Comparison of ENCODE assay signal across 8 mouse cellular contexts in the genomic region with DNA sequence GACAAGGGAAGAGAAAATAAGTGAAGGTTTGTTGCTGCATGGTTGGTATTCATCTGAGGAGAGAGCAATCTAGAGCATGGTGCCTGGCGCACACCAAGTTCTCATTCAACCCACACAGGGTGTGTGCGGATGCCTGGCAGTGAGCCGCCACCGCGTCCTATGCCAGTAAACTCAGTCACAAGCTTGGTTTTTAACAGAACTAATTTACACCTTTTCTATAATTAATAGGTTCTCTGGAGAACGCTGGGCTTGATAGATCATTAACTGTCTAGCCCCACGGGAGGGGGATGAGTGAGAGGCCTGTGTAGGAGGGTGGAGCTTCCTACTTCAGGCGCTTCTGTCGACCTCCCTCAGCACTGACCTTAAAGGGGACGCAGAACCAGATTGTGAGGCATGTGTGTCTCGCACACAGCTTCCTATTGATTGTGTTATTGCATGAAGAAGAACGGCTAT. TPM values are rescaled to one million over a fixed set of nuclear protein-coding genes. Genes with fewer than 3 reads are reported as not detected.
DNase-seq lines count a peak whose midpoint lies in the region; ATAC-seq lines count a peak whose summit lies in the region.

No protein-coding gene starts in this region.

- no peaks in the 10 kb centered on the region for H3K4me1 ChIP-seq in heart, embryonic 11.5 days (ENCODE audit: control insufficient read depth, insufficient read depth, low read length)
- no peaks in the 10 kb centered on the region for H3K4me1 ChIP-seq in kidney, embryonic 14.5 days (ENCODE audit: control insufficient read depth, insufficient read depth, low read length)
- no peaks in the 10 kb centered on the region for H3K4me1 ChIP-seq in limb, embryonic 11.5 days (ENCODE audit: control insufficient read depth, insufficient read depth, low read length)
- H3K4me1 ChIP-seq in midbrain, embryonic 15.5 days: peaks cover 8% of the 10 kb centered on the region

- no peaks in the 10 kb centered on the region for H3K27me3 ChIP-seq in heart, embryonic 11.5 days (ENCODE audit: control insufficient read depth, insufficient read depth, low read length)
- no peaks in the 10 kb centered on the region; the same call in 1 of the 2 replicates for H3K27me3 ChIP-seq in kidney, embryonic 14.5 days (ENCODE audit: control insufficient read depth, insufficient read depth, low read length)
- no peaks in the 10 kb centered on the region for H3K27me3 ChIP-seq in limb, embryonic 11.5 days (ENCODE audit: control insufficient read depth, insufficient read depth, low read length)
- H3K27me3 ChIP-seq in midbrain, embryonic 15.5 days (replicated peaks): no peaks in the 10 kb centered on the region

- no peaks in the 10 kb centered on the region for H3K36me3 ChIP-seq in heart, embryonic 11.5 days (ENCODE audit: control insufficient read depth, insufficient read depth, low read length)
- no peaks in the 10 kb centered on the region for H3K36me3 ChIP-seq in kidney, embryonic 14.5 days (ENCODE audit: control insufficient read depth, insufficient read depth, low read length)
- H3K36me3 ChIP-seq in limb, embryonic 11.5 days (ENCODE audit: control insufficient read depth, insufficient read depth, low read length): no peaks in the 10 kb centered on the region
- H3K36me3 ChIP-seq in midbrain, embryonic 15.5 days (replicated peaks): no peaks in the 10 kb centered on the region

- H3K9me3 ChIP-seq in heart, embryonic 11.5 days (replicated peaks; ENCODE audit: control insufficient read depth, low read length): no peaks in the 10 kb centered on the region
- no peaks in the 10 kb centered on the region for H3K9me3 ChIP-seq in kidney, embryonic 14.5 days (ENCODE audit: control insufficient read depth, low read length)
- H3K9me3 ChIP-seq in limb, embryonic 11.5 days (ENCODE audit: control insufficient read depth, low read length): no peaks in the 10 kb centered on the region
- no peaks in the 10 kb centered on the region for H3K9me3 ChIP-seq in midbrain, embryonic 15.5 days

- H3K27ac ChIP-seq in heart, embryonic 11.5 days (ENCODE audit: low read depth, low read length): no peak overlapping the region
- H3K27ac ChIP-seq in kidney, embryonic 14.5 days (ENCODE audit: low read depth, low read length): peak overlapping the region; percentile 33; the same call in 1 of the 2 replicates
- no peak overlapping the region for H3K27ac ChIP-seq in limb, embryonic 11.5 days (replicated peaks; ENCODE audit: low read depth, low read length)
- 0 out of 2 replicates have a peak overlapping the region, but pooled peaks have one; percentile 29 for H3K27ac ChIP-seq in midbrain, embryonic 15.5 days

- ATAC-seq in heart, embryonic 11.5 days (replicated peaks; ENCODE audit: insufficient number of reproducible peaks, low FRiP score, low TSS enrichment): no peak; the same call in 1 of the 2 replicates
- peak; percentile 88 for ATAC-seq in kidney, embryonic 14.5 days (ENCODE audit: low FRiP score, low TSS enrichment)
- ATAC-seq in limb, embryonic 11.5 days (ENCODE audit: insufficient number of reproducible peaks, low FRiP score, low TSS enrichment, low read depth): no peak
- ATAC-seq in midbrain, embryonic 15.5 days (replicated peaks): peak; percentile 76

- peak overlapping the region; percentile 64 for H3K4me2 ChIP-seq in heart, embryonic 11.5 days
- H3K4me2 ChIP-seq in kidney, embryonic 14.5 days (replicated peaks; ENCODE audit: low read depth, low read length): peak overlapping the region; percentile 51
- H3K4me2 ChIP-seq in limb, embryonic 11.5 days (ENCODE audit: low read depth, severe bottlenecking): peak overlapping the region; percentile 47
- peak overlapping the region; percentile 73 for H3K4me2 ChIP-seq in midbrain, embryonic 15.5 days

- peak; percentile 86 for DNase-seq in heart, adult 11 months
- no peak for DNase-seq in heart, postnatal 25 days (ENCODE audit: low spot score)
- DNase-seq in embryo, embryonic 10.5 days (ENCODE audit: low spot score): peak; percentile 56
- peak; percentile 46 for DNase-seq in limb, embryonic 11.5 days (ENCODE audit: low spot score)
- peak; percentile 47 for DNase-seq in testis, postnatal 10 days (ENCODE audit: low spot score)

- 34% methylated on average over 12 of the region's 12 CpGs for WGBS in heart, embryonic 11.5 days (ENCODE audit: insufficient replicate concordance)
- WGBS in kidney, embryonic 14.5 days: 24% methylated on average over 12 of the region's 12 CpGs
- WGBS in limb, embryonic 11.5 days: 25% methylated on average over 12 of the region's 12 CpGs
- 27% methylated on average over 12 of the region's 12 CpGs for WGBS in midbrain, embryonic 15.5 days

- intact Hi-C loops in heart, postnatal 25 days (cut with DNase I): loop anchor here (10.0 kb wide), 1 partner anchor 181 kb away; a partner anchor contains a TSS

- peak overlapping the region; percentile 33 for H3K4me3 ChIP-seq in heart, embryonic 11.5 days (ENCODE audit: low read depth, low read length)
- H3K4me3 ChIP-seq in kidney, embryonic 14.5 days (ENCODE audit: low read length): peak overlapping the region; percentile 34
- H3K4me3 ChIP-seq in limb, embryonic 11.5 days (ENCODE audit: low read depth, low read length): peak overlapping the region; percentile 20
- peak overlapping the region; percentile 40 for H3K4me3 ChIP-seq in midbrain, embryonic 15.5 days

- H3K9ac ChIP-seq in heart, embryonic 11.5 days (ENCODE audit: low read depth, low read length): peak overlapping the region; percentile 60
- peak overlapping the region; percentile 34; the same call in 1 of the 2 replicates for H3K9ac ChIP-seq in kidney, embryonic 14.5 days (ENCODE audit: low read depth, low read length)
- H3K9ac ChIP-seq in limb, embryonic 11.5 days (ENCODE audit: low read length): no peak overlapping the region
- H3K9ac ChIP-seq in midbrain, embryonic 15.5 days: peak overlapping the region; percentile 37; the same call in 1 of the 2 replicates

RNA-seq across cellular contexts. Expression of a gene that starts 59.7 kb away (rescaled TPM):
- total RNA-seq in heart, postnatal 25 days (2021): not detected
- 0.69 and 1.2 TPM in 2 replicates for polyA plus RNA-seq in heart, embryonic 11.5 days (2014; fragmentation: Nextera tagmentation; extraction: Ambion mirVana)
- 27.2 and 34.5 TPM in 2 replicates for polyA plus RNA-seq in kidney, embryonic 14.5 days (2014; fragmentation: Nextera tagmentation; extraction: Ambion mirVana)
- 2.2 and 2.6 TPM in 2 replicates for polyA plus RNA-seq in limb, embryonic 11.5 days (2014; fragmentation: Nextera tagmentation; extraction: Ambion mirVana)
- polyA plus RNA-seq in midbrain, embryonic 15.5 days (2015; fragmentation: Nextera tagmentation; extraction: Ambion mirVana): 4.8 and 5.4 TPM in 2 replicates

Comparison
In these comparisons a context has a peak if more than half of its experiments do, and no peak if none do; other contexts are left out.
1. ATAC-seq: peak in kidney, embryonic 14.5 days (single experiment) and midbrain, embryonic 15.5 days (single experiment); none in heart, embryonic 11.5 days (single experiment) and limb, embryonic 11.5 days (single experiment).
2. H3K27ac ChIP-seq: peak in kidney, embryonic 14.5 days (single experiment) and midbrain, embryonic 15.5 days (single experiment); none in heart, embryonic 11.5 days (single experiment) and limb, embryonic 11.5 days (single experiment).
3. Peak in every context shown above with its lines, with median percentiles within 50 percentile points of each other: H3K4me2 ChIP-seq and H3K4me3 ChIP-seq.